Mouse (Mus musculus) adrenal gland, postnatal 4 days (tissue): ENCODE data around the gene Zfp54. TPM values are rescaled to one million over a fixed set of nuclear protein-coding genes. Genes with fewer than 3 reads are reported as not detected.

Source experiments
- total RNA-seq, 2 experiments: library from RNA; stranded (reverse); gene quantifications; 2 replicates each; pipeline ENCODE4 v1.2.3; 2021

Zfp54 gene
- total RNA-seq, 2 experiments from 2014 or later: 2.7 to 3.0 TPM

Other genes with a start within 250 kb of the Zfp54 start
- not detected for gene Vmn1r234, start 197.1 kb upstream of the Zfp54 start, total RNA-seq
- not detected for gene Vmn1r235, start 166.8 kb upstream of the Zfp54 start, total RNA-seq
- not detected for gene Vmn1r236, start 140.3 kb upstream of the Zfp54 start, total RNA-seq
- gene Vmn1r237, start 111.4 kb upstream of the Zfp54 start, total RNA-seq: not detected
- gene Zfp677, start 39.5 kb upstream of the Zfp54 start, total RNA-seq: 1 to 10 TPM; 5.0 to 5.2 TPM
- 10 to 100 TPM in 1 of 2 experiments, 1 to 10 TPM in 1; 8.8 to 10.2 TPM for gene Zfp51, start 27.1 kb downstream of the Zfp54 start, total RNA-seq
- 1 to 10 TPM; 6.9 to 7.5 TPM for gene Zfp53, start 65.8 kb downstream of the Zfp54 start, total RNA-seq
- 10 to 100 TPM; 28.1 to 30.6 TPM for gene Zfp52, start 112.3 kb downstream of the Zfp54 start, total RNA-seq
- gene Zfp948, start 143.8 kb downstream of the Zfp54 start, total RNA-seq: 10 to 100 TPM; 13.7 to 15.5 TPM
- gene Zfp983, start 227.4 kb downstream of the Zfp54 start, total RNA-seq: 1 to 10 TPM; 6.5 to 7.3 TPM